Mouse (Mus musculus): Measurements from ENCODE around the gene Clca3a2.
A peak's percentile ranks its signal among the peaks of the same experiment; 100 is the strongest.
"Not testable (repeated sequence)": the region's sequence is repeated elsewhere in the genome, so short reads cannot be mapped to it uniquely, and the experiment has no call there.

Clca3a2 gene

GRCm38 (mm10) chr3:144819219-144819618 is at the start of gene Clca3a2:
TSS of gene Clca3a2 (minus strand) at chr3:144819494.
- DNase-seq (ENCODE audit: low read depth in 2 of 2, low spot score in 2 of 2): not testable (repeated sequence)

GRCm38 (mm10) chr3:144849584-144849983 is 30.3 kb upstream of the Clca3a2 start:
- no peak for DNase-seq (ENCODE audit: low read depth in 2 of 2, low spot score in 2 of 2)

- not testable (repeated sequence) for DNase-seq (ENCODE audit: low read depth in 2 of 2, low spot score in 2 of 2)
Observed at GRCm38 (mm10) chr3:144849014-144849556, 29.8 kb upstream of the Clca3a2 start, which contains the start of gene Clca3b. TSS of gene Clca3b (minus strand) at chr3:144849357.

- no peak for DNase-seq (ENCODE audit: low read depth in 2 of 2, low spot score in 2 of 2)
Observed at GRCm38 (mm10) chr3:144827257-144827656, 8.0 kb upstream of the Clca3a2 start.

- DNase-seq (ENCODE audit: low read depth in 2 of 2, low spot score in 2 of 2): peak; percentile 5 to 31
Observed at GRCm38 (mm10) chr3:144825151-144825550, 5.9 kb upstream of the Clca3a2 start.

- no peak for DNase-seq (ENCODE audit: low read depth in 2 of 2, low spot score in 2 of 2)
Observed at GRCm38 (mm10) chr3:144823331-144823730, 4.0 kb upstream of the Clca3a2 start.

GRCm38 (mm10) chr3:144820632-144821031 is 1.3 kb upstream of the Clca3a2 start:
- DNase-seq (ENCODE audit: low read depth in 2 of 2, low spot score in 2 of 2): no peak

- not testable (repeated sequence) for DNase-seq (ENCODE audit: low read depth in 2 of 2, low spot score in 2 of 2)
Observed at GRCm38 (mm10) chr3:144813336-144813735, 6.0 kb downstream of the Clca3a2 start.

- no peak for DNase-seq (ENCODE audit: low read depth in 2 of 2, low spot score in 2 of 2)
Observed at GRCm38 (mm10) chr3:144811821-144812220, 7.5 kb downstream of the Clca3a2 start.

GRCm38 (mm10) chr3:144808153-144808925 is 11.0 kb downstream of the Clca3a2 start:
- DNase-seq (ENCODE audit: low read depth in 2 of 2, low spot score in 2 of 2): not testable (repeated sequence)

- DNase-seq (ENCODE audit: low read depth in 2 of 2, low spot score in 2 of 2): not testable (repeated sequence)
Observed at GRCm38 (mm10) chr3:144806626-144807025, 12.7 kb downstream of the Clca3a2 start.

GRCm38 (mm10) chr3:144801861-144802260 is 17.4 kb downstream of the Clca3a2 start:
- DNase-seq (ENCODE audit: low read depth in 2 of 2, low spot score in 2 of 2): no peak

- no peak for DNase-seq (ENCODE audit: low read depth in 2 of 2, low spot score in 2 of 2)
Observed at GRCm38 (mm10) chr3:144785181-144786148, 33.8 kb downstream of the Clca3a2 start.

- no peak for DNase-seq (ENCODE audit: low read depth in 2 of 2, low spot score in 2 of 2)
Observed at GRCm38 (mm10) chr3:144765161-144765560, 54.1 kb downstream of the Clca3a2 start.

- no peak for DNase-seq (ENCODE audit: low read depth in 2 of 2, low spot score in 2 of 2)
Observed at GRCm38 (mm10) chr3:144761454-144761853, 57.8 kb downstream of the Clca3a2 start.

- DNase-seq (ENCODE audit: low read depth in 2 of 2, low spot score in 2 of 2): no peak
Observed at GRCm38 (mm10) chr3:144760592-144761309, 58.5 kb downstream of the Clca3a2 start, which contains the start of gene Clca3a1. TSS of gene Clca3a1 (minus strand) at chr3:144760977.

- DNase-seq (ENCODE audit: low read depth in 2 of 2, low spot score in 2 of 2): no peak
Observed at GRCm38 (mm10) chr3:144759719-144760118, 59.6 kb downstream of the Clca3a2 start.

- not testable (repeated sequence) for DNase-seq (ENCODE audit: low read depth in 2 of 2, low spot score in 2 of 2)
Observed at GRCm38 (mm10) chr3:144756103-144756502, 63.2 kb downstream of the Clca3a2 start.

- peak in 1 of 2 experiments; percentile 8 for DNase-seq (ENCODE audit: low read depth in 2 of 2, low spot score in 2 of 2)
Observed at GRCm38 (mm10) chr3:144753120-144753519, 66.2 kb downstream of the Clca3a2 start.
